Mouse (Mus musculus) heart, postnatal 0 days (tissue): ENCODE measurements at regions not wholly inside any gene's neighbourhood (a gene's known extent, or its start where the extent isn't known, plus 50 kb on each side); places are given as distances from the start of the nearest gene placed in this dataset.

ENCODE experiments used
- CTCF ChIP-seq: IDR thresholded peaks from 2 replicates; pipeline ENCODE4 v1.5.1; 2016; ENCODE audit warnings: antibody characterized with exemption, control low read depth, low read depth
- EP300 ChIP-seq: IDR thresholded peaks from 2 replicates; pipeline ENCODE4 v1.6.1; 2016; ENCODE audit warnings: antibody characterized with exemption, low read depth

DNA sequence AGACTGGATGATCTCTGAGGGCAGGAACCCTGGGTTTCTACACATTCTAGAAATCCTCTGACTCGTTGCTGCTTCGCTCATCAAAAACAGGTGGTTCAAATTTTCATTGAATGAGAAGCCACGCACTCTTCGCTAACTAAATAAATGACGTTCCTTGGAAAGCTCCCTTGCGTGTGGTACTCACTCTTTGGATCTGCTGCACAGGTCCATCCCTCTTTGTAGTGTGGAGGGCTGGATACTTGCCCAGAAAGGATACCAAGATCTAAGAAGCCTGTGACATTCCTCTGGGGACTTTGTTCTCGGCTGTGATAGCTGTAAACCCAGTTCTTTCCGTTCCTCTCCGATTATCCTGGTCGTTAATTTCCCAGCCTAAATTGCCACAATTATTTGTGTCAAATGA lies 87.7 kb upstream of the Hmga2 start:
- TF ChIP-seq CTCF (no peak), EP300 (no peak)
